Mouse (Mus musculus): ENCODE measurements at regions not wholly inside any gene's neighbourhood (a gene's known extent, or its start where the extent isn't known, plus 50 kb on each side); places are given as distances from the start of the nearest gene placed in this dataset.
A peak's percentile ranks its signal among the peaks of the same experiment; 100 is the strongest.

GRCm38 (mm10) chr10:43748300-43748699 is 153.2 kb downstream of the Qrsl1 start:
- no peak for DNase-seq (ENCODE audit: low read depth, low spot score)

GRCm38 (mm10) chr10:43749496-43750110 is 151.9 kb downstream of the Qrsl1 start:
- no peak for DNase-seq (ENCODE audit: low read depth, low spot score)

GRCm38 (mm10) chr10:43750401-43750800 is 151.1 kb downstream of the Qrsl1 start:
- DNase-seq (ENCODE audit: low read depth, low spot score), result no peak

GRCm38 (mm10) chr10:43750854-43751253 is 150.7 kb downstream of the Qrsl1 start:
- DNase-seq (ENCODE audit: low read depth, low spot score), result no peak

- no peak for DNase-seq (ENCODE audit: low read depth, low spot score)
Measured at GRCm38 (mm10) chr10:43751881-43752675, 149.5 kb downstream of the Qrsl1 start.

GRCm38 (mm10) chr10:43756881-43757565 is 144.5 kb downstream of the Qrsl1 start:
- DNase-seq (ENCODE audit: low read depth, low spot score), result no peak

- DNase-seq (ENCODE audit: low read depth, low spot score), result no peak
Measured at GRCm38 (mm10) chr10:43758124-43759025, 143.2 kb downstream of the Qrsl1 start.

- DNase-seq (ENCODE audit: low read depth, low spot score), result no peak
Measured at GRCm38 (mm10) chr10:43759186-43759905, 142.2 kb downstream of the Qrsl1 start.

- no peak for DNase-seq (ENCODE audit: low read depth, low spot score)
Measured at GRCm38 (mm10) chr10:43759906-43760281, 141.7 kb downstream of the Qrsl1 start.

GRCm38 (mm10) chr10:43761979-43762570 is 139.5 kb downstream of the Qrsl1 start:
- no peak for DNase-seq (ENCODE audit: low read depth, low spot score)

- no peak for DNase-seq (ENCODE audit: low read depth, low spot score)
Measured at GRCm38 (mm10) chr10:43764581-43764980, 137.0 kb downstream of the Qrsl1 start.

- DNase-seq (ENCODE audit: low read depth, low spot score), result no peak
Measured at GRCm38 (mm10) chr10:43765275-43765674, 136.3 kb downstream of the Qrsl1 start.

GRCm38 (mm10) chr10:43765829-43766486 is 135.6 kb downstream of the Qrsl1 start:
- no peak for DNase-seq (ENCODE audit: low read depth, low spot score)

- DNase-seq (ENCODE audit: low read depth, low spot score), result no peak
Measured at GRCm38 (mm10) chr10:43767961-43768726, 133.4 kb downstream of the Qrsl1 start.

GRCm38 (mm10) chr10:43769026-43769425 is 132.5 kb downstream of the Qrsl1 start:
- no peak for DNase-seq (ENCODE audit: low read depth, low spot score)

GRCm38 (mm10) chr10:43775807-43776206 is 125.7 kb downstream of the Qrsl1 start:
- no peak for DNase-seq (ENCODE audit: low read depth, low spot score)

- peak; percentile 61 for DNase-seq (ENCODE audit: low read depth, low spot score)
Measured at GRCm38 (mm10) chr10:43777612-43778600, 123.6 kb downstream of the Qrsl1 start.

GRCm38 (mm10) chr10:43780571-43780970 is 121.0 kb downstream of the Qrsl1 start:
- no peak for DNase-seq (ENCODE audit: low read depth, low spot score)

Data from R1 (cell line).